Mouse (Mus musculus) stomach, postnatal 0 days (tissue): Measurements from ENCODE around the gene Cep112. TPM values are rescaled to one million over a fixed set of nuclear protein-coding genes. Genes with fewer than 3 reads are reported as not detected.

ENCODE experiments used
- ATAC-seq: fragments of 200-750 bp; cut with Nextera tagmentation; 2 replicates; pipeline ENCODE4 v1.8.0; 2017; ENCODE audit not compliant: low FRiP score, low TSS enrichment
- DNase-seq: peaks from one replicate; pipeline ENCODE4 v3.0.0-alpha.2; 2016; ENCODE audit warnings: low spot score
- H3K27ac ChIP-seq: fragments of 300-500 bp; sonication (generic); replicated peaks from 2 replicates; pipeline ENCODE4 v1.5.1; 2014; ENCODE audit warnings: mild to moderate bottlenecking, control low read depth
- H3K27me3 ChIP-seq: fragments of 300-500 bp; sonication (generic); 2 replicates; pipeline ENCODE4 v1.6.1; 2014; ENCODE audit warnings: low read length; ENCODE audit not compliant: control insufficient read depth, insufficient read depth
- H3K36me3 ChIP-seq: fragments of 300-500 bp; sonication (generic); 2 replicates; pipeline ENCODE4 v1.6.1; 2014; ENCODE audit warnings: low read length, mixed read lengths; ENCODE audit not compliant: control insufficient read depth, insufficient read depth
- H3K4me1 ChIP-seq: fragments of 300-500 bp; sonication (generic); replicated peaks from 2 replicates; pipeline ENCODE4 v1.6.1; 2014; ENCODE audit warnings: antibody characterized with exemption; ENCODE audit not compliant: control insufficient read depth, insufficient read depth
- H3K4me2 ChIP-seq: fragments of 300-500 bp; sonication (generic); replicated peaks from 2 replicates; pipeline ENCODE4 v1.6.1; 2014; ENCODE audit warnings: low read depth, mild to moderate bottlenecking, control low read depth, moderate library complexity
- H3K4me3 ChIP-seq: fragments of 300-500 bp; sonication (generic); 2 replicates; pipeline ENCODE4 v1.5.1; 2014; ENCODE audit warnings: low read depth, low read length, control low read depth
- H3K9ac ChIP-seq: fragments of 300-500 bp; sonication (generic); 2 replicates; pipeline ENCODE4 v1.6.1; 2014; ENCODE audit warnings: mild to moderate bottlenecking, low read length, control low read depth, mixed read lengths
- H3K9me3 ChIP-seq: fragments of 300-500 bp; sonication (generic); 2 replicates; pipeline ENCODE4 v1.6.1; 2016; ENCODE audit warnings: low read length; ENCODE audit not compliant: control insufficient read depth
- CTCF ChIP-seq: IDR thresholded peaks from 2 replicates; pipeline ENCODE4 v1.5.1; 2016; ENCODE audit warnings: antibody characterized with exemption, low read depth, mild to moderate bottlenecking, moderate library complexity
- EP300 ChIP-seq: optimal IDR thresholded peaks from 2 replicates; pipeline ENCODE3; 2016; ENCODE audit warnings: antibody characterized with exemption
- WGBS: fragments of 180-500 bp; shearing (Covaris S2); extraction: QIAGEN DNeasy Blood & Tissue Kit; methylation state at CpG from one replicate; pipeline ENCODE4 v1.1.7; 2014; 5-methylcytosine and 5-hydroxymethylcytosine counted together
- polyA plus RNA-seq: library from polyadenylated mRNA; unstranded; fragments of >200 nt; fragmentation: Nextera tagmentation; extraction: Ambion mirVana; gene quantifications from 2 replicates; pipeline ENCODE4 v1.2.1, GENCODE M21; 2015

The Cep112 gene
- polyA plus RNA-seq, 1 experiment from 2014 or later, result 3.5 TPM

GRCm38 (mm10) chr11:108416360-108416759 is 8.6 kb upstream of the Cep112 start:
- H3K27ac ChIP-seq, result no peak overlapping the region
- no peak overlapping the region for H3K4me2 ChIP-seq
- H3K4me1 ChIP-seq, result no peaks in the 10 kb centered on the region
- TF ChIP-seq EP300 (no peak), CTCF (no peak)
- H3K4me3 ChIP-seq, result no peak overlapping the region
- H3K9me3 ChIP-seq, result no peaks in the 10 kb centered on the region
- WGBS, result 90% methylated on average over 1 of the region's 1 CpGs
- H3K27me3 ChIP-seq, result no peaks in the 10 kb centered on the region
- no peak for DNase-seq
- H3K36me3 ChIP-seq, result no peaks in the 10 kb centered on the region
- no peak for ATAC-seq
- H3K9ac ChIP-seq, result no peak overlapping the region

- Histone ChIP-seq H3K9ac (no peak overlapping the region), H3K27me3 (no peaks in the 10 kb centered on the region), H3K9me3 (no peaks in the 10 kb centered on the region), H3K4me2 (no peak overlapping the region), H3K36me3 (no peaks in the 10 kb centered on the region), H3K4me3 (no peak overlapping the region), H3K4me1 (no peaks in the 10 kb centered on the region), H3K27ac (no peak overlapping the region)
- WGBS, result 18% methylated on average over 1 of the region's 1 CpGs
- DNase-seq, result no peak
- TF ChIP-seq EP300 (no peak), CTCF (peak; percentile 82)
- ATAC-seq, result 0 out of 2 replicates have a peak, but pooled peaks have one; percentile 21
These were observed 6.5 kb upstream of the Cep112 start for GRCm38 (mm10) chr11:108418540-108418939.

GRCm38 (mm10) chr11:108419242-108419641 is 5.8 kb upstream of the Cep112 start:
- Histone ChIP-seq H3K9ac (no peak overlapping the region), H3K4me3 (no peak overlapping the region), H3K4me2 (no peak overlapping the region), H3K27ac (no peak overlapping the region), H3K9me3 (no peaks in the 10 kb centered on the region), H3K4me1 (no peaks in the 10 kb centered on the region), H3K27me3 (no peaks in the 10 kb centered on the region), H3K36me3 (no peaks in the 10 kb centered on the region)
- DNase-seq (no peak), ATAC-seq (no peak)
- 86% methylated on average over 6 of the region's 6 CpGs for WGBS
- TF ChIP-seq CTCF (no peak), EP300 (no peak)

DNA sequence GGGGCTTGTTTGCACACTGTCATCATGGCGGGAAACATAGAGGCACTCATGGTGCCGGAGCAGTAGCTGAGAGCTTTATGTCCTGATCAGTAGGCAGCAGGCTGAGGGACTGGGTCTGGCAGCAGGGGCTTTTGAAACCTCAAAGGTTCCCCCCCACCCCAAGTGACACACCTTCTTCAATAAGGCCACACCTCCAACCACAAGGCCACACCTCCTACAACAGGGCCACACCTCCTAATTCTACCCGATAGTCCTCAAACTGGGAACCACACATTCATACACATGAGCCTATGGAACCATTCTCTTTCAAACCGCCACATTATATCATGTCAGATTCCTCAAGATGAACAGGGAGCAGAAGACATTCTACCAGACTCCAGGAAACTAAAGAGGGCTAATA is 4.2 kb upstream of the Cep112 start:
- 61% methylated on average over 4 of the region's 4 CpGs for WGBS
- Histone ChIP-seq H3K4me3 (no peak overlapping the region), H3K9me3 (no peaks in the 10 kb centered on the region), H3K9ac (no peak overlapping the region), H3K4me2 (no peak overlapping the region), H3K4me1 (no peaks in the 10 kb centered on the region), H3K27me3 (no peaks in the 10 kb centered on the region), H3K27ac (no peak overlapping the region), H3K36me3 (no peaks in the 10 kb centered on the region)
- DNase-seq (no peak), ATAC-seq (no peak)
- TF ChIP-seq EP300 (no peak), CTCF (no peak)

DNA sequence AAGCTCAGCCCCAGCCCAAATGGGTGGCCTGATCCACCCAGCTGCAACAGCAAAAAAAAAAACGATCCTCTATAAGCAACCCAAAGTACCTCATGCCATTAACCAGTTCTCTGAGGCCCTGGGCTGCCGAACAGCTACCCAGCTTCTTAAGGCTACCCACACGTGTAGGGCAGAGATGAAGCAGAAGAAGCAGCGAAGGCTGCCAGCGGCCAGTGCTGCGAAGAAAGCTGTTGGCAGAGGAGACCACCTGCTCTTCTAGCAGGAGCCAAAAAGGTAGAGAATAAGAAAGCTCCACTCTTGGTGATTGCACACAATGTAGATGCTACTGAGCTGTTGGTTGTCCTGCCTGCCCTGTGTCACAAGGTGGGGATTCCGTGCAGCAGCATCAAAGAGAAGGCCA is 1.8 kb upstream of the Cep112 start:
- TF ChIP-seq EP300, result no peak
- no peak for TF ChIP-seq CTCF
- Histone ChIP-seq H3K9ac (no peak overlapping the region), H3K4me3 (no peak overlapping the region), H3K4me2 (no peak overlapping the region), H3K27me3 (no peaks in the 10 kb centered on the region), H3K36me3 (no peaks in the 10 kb centered on the region), H3K9me3 (no peaks in the 10 kb centered on the region), H3K27ac (no peak overlapping the region), H3K4me1 (no peaks in the 10 kb centered on the region; the same call in 1 of the 2 replicates)
- no peak for DNase-seq
- WGBS, result 88% methylated on average over 7 of the region's 7 CpGs
- no peak for ATAC-seq

DNA sequence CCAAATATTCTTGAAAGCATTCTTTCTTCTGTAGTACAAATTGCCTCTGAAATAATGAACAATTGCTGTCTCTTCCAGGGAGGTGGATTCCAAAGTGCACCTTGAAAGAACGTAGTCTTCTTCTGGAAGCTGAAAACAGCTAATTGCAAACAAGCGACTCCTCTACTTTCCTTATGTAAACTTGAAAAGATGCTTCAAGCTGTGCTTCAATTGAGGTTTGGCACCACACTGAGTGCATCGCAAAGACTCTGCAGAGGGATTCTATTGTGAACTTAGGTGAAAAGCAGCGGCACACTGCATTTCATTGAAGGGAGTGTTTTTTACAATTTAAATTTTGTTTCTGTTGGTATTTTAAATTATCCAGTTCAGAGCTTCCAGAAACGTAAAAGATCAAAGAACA is 881 bp upstream of the Cep112 start:
- DNase-seq (no peak), ATAC-seq (no peak)
- H3K4me1 ChIP-seq, result no peaks in the 10 kb centered on the region; the same call in 1 of the 2 replicates
- no peaks in the 10 kb centered on the region for H3K36me3 ChIP-seq
- H3K4me2 ChIP-seq, result peak overlapping the region; percentile 85
- no peak overlapping the region for H3K9ac ChIP-seq
- no peaks in the 10 kb centered on the region for H3K9me3 ChIP-seq
- H3K27ac ChIP-seq, result no peak overlapping the region
- WGBS, result 20% methylated on average over 5 of the region's 5 CpGs
- peak overlapping the region; percentile 72; the same call in 1 of the 2 replicates for H3K4me3 ChIP-seq
- no peaks in the 10 kb centered on the region for H3K27me3 ChIP-seq
- TF ChIP-seq EP300, result no peak
- TF ChIP-seq CTCF, result no peak
